Mouse (Mus musculus) erythroblast, embryonic 14.5 days (primary cell): ENCODE measurements around the gene Stk11.

ENCODE experiments used
- GATA1 ChIP-seq: IDR thresholded peaks from 2 replicates; pipeline ENCODE4 v1.6.1; 2012; ENCODE audit warnings: low read length, inconsistent platforms, mixed read lengths
- TAL1 ChIP-seq: IDR thresholded peaks from 3 replicates; pipeline ENCODE4 v1.6.1; 2012; ENCODE audit warnings: low read length, inconsistent platforms, mixed read lengths

GRCm38 (mm10) chr10:80171760-80172526 lies 56.3 kb downstream of the Stk11 start:
- no peak for TF ChIP-seq GATA1
- no peak for TF ChIP-seq TAL1
